ENCODE assay signal across 8 mouse cellular contexts in genomic region chr4:133241910-133242309, GRCm38 (mm10). TPM values are rescaled to one million over a fixed set of nuclear protein-coding genes. Genes with fewer than 3 reads are reported as not detected.
DNase-seq lines count a peak whose midpoint lies in the region; ATAC-seq and TF ChIP-seq lines count a peak whose summit lies in the region.

No protein-coding gene starts in this region.

- peak overlapping the region; percentile 70 for H3K4me3 ChIP-seq in gastrocnemius, adult 2 months
- H3K4me3 ChIP-seq in forebrain, embryonic 13.5 days = peak overlapping the region; percentile 46; the same call in 1 of the 2 replicates
- peak overlapping the region; percentile 73 for H3K4me3 ChIP-seq in liver, embryonic 15.5 days (replicated peaks)

- WGBS in forebrain, embryonic 13.5 days = 35% methylated on average over 11 of the region's 11 CpGs
- 18% methylated on average over 11 of the region's 11 CpGs for WGBS in liver, embryonic 15.5 days (ENCODE audit: insufficient replicate concordance)

- intact Hi-C loops in gastrocnemius, adult 2 months (cut with DNase I) = no loop called here

- H3K9ac ChIP-seq in forebrain, embryonic 13.5 days = no peak overlapping the region
- H3K9ac ChIP-seq in liver, embryonic 15.5 days = peak overlapping the region; percentile 29; the same call in 1 of the 2 replicates

- no peak for ATAC-seq in forebrain, embryonic 13.5 days
- peak; percentile 17 for ATAC-seq in liver, embryonic 15.5 days (ENCODE audit: insufficient read depth)

- DNase-seq in gastrocnemius, adult 2 months = no peak
- no peak for DNase-seq in gastrocnemius, postnatal 25 days
- peak; percentile 43 for DNase-seq in 416B (ENCODE audit: low read depth)
- no peak for DNase-seq in thymus, adult 18-20 months
- no peak for DNase-seq in urinary bladder, postnatal 10 days (ENCODE audit: low spot score)
- no peak for DNase-seq in gastrocnemius, postnatal 4 days (ENCODE audit: low spot score in 2 of 2)

- no peak for TF ChIP-seq CTCF in gastrocnemius, adult 2 months (IDR thresholded peaks at IDR 0.05)

- H3K9me3 ChIP-seq in forebrain, embryonic 13.5 days (replicated peaks) = no peaks in the 10 kb centered on the region
- no peaks in the 10 kb centered on the region for H3K9me3 ChIP-seq in liver, embryonic 15.5 days (replicated peaks)

- H3K4me1 ChIP-seq in forebrain, embryonic 13.5 days = peaks cover 9% of the 10 kb centered on the region
- peaks cover 71% of the 10 kb centered on the region for H3K4me1 ChIP-seq in liver, embryonic 15.5 days (replicated peaks)

- peaks cover 81% of the 10 kb centered on the region for H3K27me3 ChIP-seq in forebrain, embryonic 13.5 days
- H3K27me3 ChIP-seq in liver, embryonic 15.5 days = peaks cover 32% of the 10 kb centered on the region

- H3K36me3 ChIP-seq in forebrain, embryonic 13.5 days (ENCODE audit: poor library complexity, severe bottlenecking) = no peaks in the 10 kb centered on the region
- H3K36me3 ChIP-seq in liver, embryonic 15.5 days (replicated peaks) = no peaks in the 10 kb centered on the region

- peak overlapping the region; percentile 99 for H3K27ac ChIP-seq in gastrocnemius, adult 2 months
- no peak overlapping the region for H3K27ac ChIP-seq in forebrain, embryonic 13.5 days
- H3K27ac ChIP-seq in liver, embryonic 15.5 days (replicated peaks) = peak overlapping the region; percentile 85

- H3K4me2 ChIP-seq in forebrain, embryonic 13.5 days = peak overlapping the region; percentile 82
- H3K4me2 ChIP-seq in liver, embryonic 15.5 days = peak overlapping the region; percentile 100

RNA-seq across cellular contexts. Expression of gene Map3k6, which starts 1.3 kb away (rescaled TPM):
- 10 to 100 TPM; 10.5 to 15.0 TPM for total RNA-seq in gastrocnemius, adult 2 months (2021)
- 10 to 100 TPM in 1 of 2 experiments, 1 to 10 TPM in 1; 5.8 to 12.5 TPM for total RNA-seq in gastrocnemius, postnatal 25 days (2021)
- polyA plus RNA-seq in forebrain, embryonic 13.5 days (2015; fragmentation: Nextera tagmentation; extraction: Ambion mirVana) = 0.92 and 1.0 TPM in 2 replicates
- 2.0 and 2.9 TPM in 2 replicates for polyA plus RNA-seq in liver, embryonic 15.5 days (2015; fragmentation: Nextera tagmentation; extraction: Ambion mirVana)
- 1 to 10 TPM; 2.3 to 2.6 TPM for total RNA-seq in gastrocnemius, postnatal 4 days (2021)

RNA-seq across cellular contexts. Expression of gene Sytl1, which starts 21.0 kb away (rescaled TPM):
- not detected for total RNA-seq in gastrocnemius, adult 2 months (2021)
- total RNA-seq in gastrocnemius, postnatal 25 days (2021) = under 1 TPM; 0.29 to 0.36 TPM
- 0.43 and 0.59 TPM in 2 replicates for polyA plus RNA-seq in forebrain, embryonic 13.5 days (2015; fragmentation: Nextera tagmentation; extraction: Ambion mirVana)
- polyA plus RNA-seq in liver, embryonic 15.5 days (2015; fragmentation: Nextera tagmentation; extraction: Ambion mirVana) = 0.92 and 1.0 TPM in 2 replicates
- 1 to 10 TPM; 1.0 TPM for total RNA-seq in gastrocnemius, postnatal 4 days (2021)

RNA-seq across cellular contexts. Expression of gene Gpr3, which starts 29.6 kb away (rescaled TPM):
- total RNA-seq in gastrocnemius, adult 2 months (2021) = not detected
- total RNA-seq in gastrocnemius, postnatal 25 days (2021) = not detected
- polyA plus RNA-seq in forebrain, embryonic 13.5 days (2015; fragmentation: Nextera tagmentation; extraction: Ambion mirVana) = 0.33 and 0.57 TPM in 2 replicates
- polyA plus RNA-seq in liver, embryonic 15.5 days (2015; fragmentation: Nextera tagmentation; extraction: Ambion mirVana) = not detected in 2 replicates
- total RNA-seq in gastrocnemius, postnatal 4 days (2021) = not detected

RNA-seq across cellular contexts. Expression of gene Cd164l2, which starts 30.0 kb away (rescaled TPM):
- under 1 TPM in 1 of 2 experiments, not detected in 1; 0.26 TPM for total RNA-seq in gastrocnemius, adult 2 months (2021)
- not detected for total RNA-seq in gastrocnemius, postnatal 25 days (2021)
- polyA plus RNA-seq in forebrain, embryonic 13.5 days (2015; fragmentation: Nextera tagmentation; extraction: Ambion mirVana) = 0.17 and 0.30 TPM in 2 replicates
- polyA plus RNA-seq in liver, embryonic 15.5 days (2015; fragmentation: Nextera tagmentation; extraction: Ambion mirVana) = not detected in 2 replicates
- total RNA-seq in gastrocnemius, postnatal 4 days (2021) = under 1 TPM in 1 of 2 experiments, not detected in 1; 0.74 TPM

RNA-seq across cellular contexts. Expression of gene Tmem222, which starts 35.7 kb away (rescaled TPM):
- total RNA-seq in gastrocnemius, adult 2 months (2021) = 10 to 100 TPM; 21.6 to 25.7 TPM
- 10 to 100 TPM; 20.8 to 23.5 TPM for total RNA-seq in gastrocnemius, postnatal 25 days (2021)
- 85.8 and 94.5 TPM in 2 replicates for polyA plus RNA-seq in forebrain, embryonic 13.5 days (2015; fragmentation: Nextera tagmentation; extraction: Ambion mirVana)
- polyA plus RNA-seq in liver, embryonic 15.5 days (2015; fragmentation: Nextera tagmentation; extraction: Ambion mirVana) = 35.8 and 42.3 TPM in 2 replicates
- total RNA-seq in gastrocnemius, postnatal 4 days (2021) = 10 to 100 TPM; 28.7 to 29.1 TPM
